Mouse (Mus musculus): ENCODE data around the gene Hmbs. TPM values are rescaled to one million over a fixed set of nuclear protein-coding genes. Genes with fewer than 3 reads are reported as not detected.
"Not testable (repeated sequence)": the region's sequence is repeated elsewhere in the genome, so short reads cannot be mapped to it uniquely, and the experiment has no call there.

Gene Hmbs
- polyA plus RNA-seq, 1 experiment from 2014 or later: 91.6 TPM

DNA sequence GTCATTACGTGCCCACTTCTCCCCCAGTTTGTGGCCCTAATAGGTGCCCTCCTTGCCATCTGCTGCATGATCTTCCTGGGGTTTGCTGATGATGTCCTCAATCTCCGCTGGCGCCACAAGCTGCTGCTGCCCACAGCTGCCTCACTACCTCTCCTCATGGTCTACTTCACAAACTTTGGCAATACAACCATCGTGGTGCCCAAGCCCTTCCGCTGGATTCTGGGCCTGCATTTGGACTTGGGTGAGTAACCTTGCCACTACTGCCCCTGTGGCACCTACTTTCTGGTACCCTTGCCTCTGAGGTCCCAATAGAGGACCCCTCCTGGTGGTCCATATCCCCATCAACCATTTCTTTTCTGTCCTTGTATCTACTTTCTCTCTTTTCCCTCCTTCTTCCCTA is 16.1 kb downstream of the Hmbs start:
- Histone ChIP-seq H3K27ac (no peak overlapping the region), H3K36me3 (ENCODE audit: poor library complexity, severe bottlenecking) (peaks cover 42% of the 10 kb centered on the region), H3K4me1 (peaks cover 20% of the 10 kb centered on the region), H3K27me3 (no peaks in the 10 kb centered on the region), H3K9ac (peak overlapping the region; percentile 86), H3K4me2 (peak overlapping the region; percentile 67), H3K4me3 (peak overlapping the region; percentile 83), H3K9me3 (replicated peaks) (no peaks in the 10 kb centered on the region)
- WGBS: 87% methylated on average over 5 of the region's 5 CpGs
- no peak for ATAC-seq

DNA sequence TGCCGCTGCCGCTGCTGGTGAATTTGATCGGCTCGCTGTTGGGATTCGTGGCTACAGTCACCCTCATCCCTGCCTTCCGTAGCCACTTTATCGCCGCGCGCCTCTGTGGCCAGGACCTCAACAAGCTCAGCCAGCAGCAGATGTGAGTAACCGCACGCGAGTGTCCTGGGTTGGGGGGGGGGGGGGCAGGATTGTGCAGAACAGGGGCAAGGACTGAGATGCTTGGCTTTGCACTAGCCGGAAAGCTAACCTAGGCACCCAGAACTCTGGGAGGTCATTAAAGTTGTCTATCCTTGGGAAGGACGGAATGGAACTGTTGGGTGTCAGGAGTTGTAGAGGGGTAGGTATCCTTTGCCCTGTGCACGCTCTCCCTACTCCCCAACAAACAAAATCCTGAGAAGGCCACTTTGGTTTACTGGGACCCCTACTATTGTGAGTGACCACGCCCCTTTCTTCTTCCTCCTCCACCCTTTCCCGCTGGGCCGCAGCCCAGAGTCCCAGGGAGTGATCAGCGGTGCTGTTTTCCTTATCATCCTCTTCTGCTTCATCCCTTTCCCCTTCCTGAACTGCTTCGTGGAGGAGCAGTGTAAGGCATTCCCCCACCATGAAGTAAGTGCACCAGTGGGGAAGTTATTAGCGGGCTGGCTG is 16.8 kb downstream of the Hmbs start:
- H3K9me3 ChIP-seq (replicated peaks): no peaks in the 10 kb centered on the region
- 2% methylated on average over 22 of the region's 22 CpGs for WGBS
- H3K4me1 ChIP-seq: peaks cover 20% of the 10 kb centered on the region
- ATAC-seq: peak; percentile 43; the same call in 1 of the 2 replicates
- H3K4me3 ChIP-seq: peak overlapping the region; percentile 83
- peak overlapping the region; percentile 86 for H3K9ac ChIP-seq
- peaks cover 35% of the 10 kb centered on the region for H3K36me3 ChIP-seq (ENCODE audit: poor library complexity, severe bottlenecking)
- H3K27me3 ChIP-seq: no peaks in the 10 kb centered on the region
- H3K4me2 ChIP-seq: peak overlapping the region; percentile 67
- H3K27ac ChIP-seq: peak overlapping the region; percentile 83

DNA sequence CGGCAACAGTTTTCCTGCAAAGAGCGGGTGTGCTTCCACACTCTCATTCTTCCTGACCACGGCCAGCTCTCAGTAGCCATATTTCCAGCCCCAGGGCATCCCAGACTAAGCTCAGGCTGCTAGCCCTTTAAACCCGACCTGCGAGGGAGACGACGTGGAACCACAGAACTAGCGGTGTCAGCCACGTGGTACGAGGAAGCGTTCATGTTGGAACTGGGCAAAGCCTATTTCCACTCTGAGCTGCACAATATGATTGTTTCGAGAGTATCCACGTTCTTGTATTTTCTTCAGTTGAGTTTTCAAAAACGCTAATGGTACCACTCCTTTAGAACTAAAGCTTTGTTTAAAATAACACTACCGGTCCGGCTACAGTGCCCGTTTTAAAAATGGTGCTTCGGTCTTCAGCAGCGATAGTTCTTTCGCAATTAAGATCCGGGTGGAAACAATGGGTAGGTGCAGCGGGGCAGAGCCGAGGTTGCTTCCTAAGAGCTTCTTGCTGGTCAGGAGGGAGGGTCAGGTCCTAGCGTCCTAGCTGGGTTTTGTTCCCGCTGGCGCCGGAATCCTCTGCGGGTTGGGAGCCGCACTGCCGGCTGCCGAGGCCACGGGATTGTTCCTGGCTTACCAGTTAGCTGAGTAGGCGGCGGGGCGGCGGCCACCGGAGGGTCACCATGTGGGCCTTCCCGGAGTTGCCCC is 17.5 kb downstream of the Hmbs start:
- Histone ChIP-seq H3K9ac (peak overlapping the region; percentile 86), H3K36me3 (ENCODE audit: poor library complexity, severe bottlenecking) (peaks cover 29% of the 10 kb centered on the region), H3K4me3 (peak overlapping the region; percentile 83), H3K4me1 (peaks cover 20% of the 10 kb centered on the region), H3K9me3 (replicated peaks) (no peaks in the 10 kb centered on the region), H3K27ac (peak overlapping the region; percentile 83), H3K27me3 (no peaks in the 10 kb centered on the region), H3K4me2 (peak overlapping the region; percentile 67)
- peak; percentile 97 for ATAC-seq
- under 1% methylated on average over 38 of the region's 38 CpGs for WGBS

DNA sequence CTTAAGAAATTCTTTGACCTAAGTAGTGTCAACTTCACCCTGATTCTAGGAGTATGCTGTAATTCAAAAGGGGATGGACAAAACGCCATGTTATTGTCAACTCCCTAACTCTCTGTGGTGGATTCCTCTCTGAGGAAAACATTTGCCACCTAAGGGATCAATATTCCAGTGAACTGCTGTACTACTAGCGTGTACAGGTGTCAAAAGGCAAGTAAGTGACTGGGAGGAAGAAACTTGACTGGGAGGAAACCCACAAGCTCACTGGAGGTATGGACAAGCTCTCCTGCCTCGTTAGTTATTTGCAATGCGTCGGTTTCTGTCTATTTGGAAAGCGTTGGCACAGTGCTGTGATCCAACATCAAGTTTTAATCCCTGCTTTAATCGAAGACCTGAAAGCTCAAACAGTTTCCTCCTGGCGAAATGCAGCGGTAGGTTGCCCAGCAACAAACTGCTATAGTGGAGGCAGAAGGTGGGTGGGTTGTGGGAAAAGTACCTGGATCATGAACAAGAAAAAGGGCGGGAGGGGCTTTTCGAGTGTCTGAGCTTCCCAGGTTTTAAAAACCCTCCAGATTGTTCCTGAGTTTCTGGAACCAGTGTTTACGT is 18.2 kb downstream of the Hmbs start, which contains the start of gene Dpagt1:
TSS of gene Dpagt1 (plus strand) at position 252 of the 603 bp plus-strand sequence.
- peak within 1 kb of the TSS; percentile 86 for H3K9ac ChIP-seq
- H3K27ac ChIP-seq: peak within 1 kb of the TSS; percentile 83
- peak within 1 kb of the TSS; percentile 67 for H3K4me2 ChIP-seq
- H3K4me1 ChIP-seq: peaks cover 22% of the 10 kb centered on the region
- H3K27me3 ChIP-seq: no peaks in the 10 kb centered on the region
- WGBS: 4% methylated on average over 12 of the region's 12 CpGs
- peak; percentile 28 for ATAC-seq
- peak within 1 kb of the TSS; percentile 83 for H3K4me3 ChIP-seq
- H3K9me3 ChIP-seq (replicated peaks): no peaks in the 10 kb centered on the region
- H3K36me3 ChIP-seq (ENCODE audit: poor library complexity, severe bottlenecking): peaks cover 23% of the 10 kb centered on the region

DNA sequence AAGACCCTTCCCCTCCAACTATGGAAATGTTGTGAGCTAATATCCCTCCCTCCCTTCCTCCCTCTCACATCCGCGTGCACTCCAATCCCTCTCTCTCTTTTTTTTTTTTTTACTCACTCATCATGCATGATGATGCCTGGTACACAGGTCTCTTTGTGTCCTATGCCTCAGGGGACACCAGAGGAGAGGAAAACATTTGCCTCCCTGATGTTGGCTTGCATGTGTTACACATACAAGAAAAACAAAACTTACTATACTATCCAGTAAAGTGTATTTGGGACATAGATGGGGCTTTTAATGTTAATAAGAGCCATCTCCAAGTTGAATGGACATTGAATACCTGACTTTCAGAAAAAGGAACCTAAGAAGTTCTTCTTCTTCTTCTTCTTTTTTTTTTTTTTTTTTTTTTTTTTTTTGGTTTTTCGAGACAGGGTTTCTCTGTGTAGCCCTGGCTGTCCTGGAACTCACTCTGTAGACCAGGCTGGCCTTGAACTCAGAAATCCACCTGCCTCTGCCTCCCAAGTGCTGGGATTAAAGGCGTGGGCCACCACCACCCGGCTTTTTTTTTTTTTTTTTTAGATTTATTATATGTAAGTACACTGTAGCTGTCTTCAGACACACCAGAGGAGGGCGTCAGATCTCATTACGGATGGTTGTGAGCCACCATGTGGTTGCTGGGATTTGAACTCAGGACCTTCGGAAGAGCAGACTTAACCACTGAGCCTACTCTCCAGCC is 18.8 kb downstream of the Hmbs start:
- peak overlapping the region; percentile 83; the same call in 1 of the 2 replicates for H3K4me3 ChIP-seq
- H3K4me2 ChIP-seq: peak overlapping the region; percentile 67

DNA sequence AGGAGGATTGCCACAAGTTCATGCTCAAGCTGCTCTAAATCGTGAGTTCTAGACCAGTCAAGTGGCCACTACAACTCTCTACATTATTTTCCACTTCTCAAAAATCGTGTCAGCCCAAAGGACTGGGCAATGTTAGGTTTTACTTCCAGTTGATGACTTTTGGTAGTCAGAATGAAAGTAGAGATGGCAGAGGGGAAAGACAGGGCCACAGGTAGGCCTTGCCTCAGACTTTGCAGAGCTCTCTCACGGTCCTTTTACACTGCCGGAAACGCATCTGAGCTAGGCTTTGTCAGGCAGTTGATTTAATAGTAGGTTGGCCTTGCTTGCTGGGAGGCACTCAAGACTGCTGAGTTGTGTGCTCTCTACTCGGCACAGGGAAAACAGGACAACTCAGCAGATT is 19.9 kb downstream of the Hmbs start:
- no peak for ATAC-seq
- H3K27me3 ChIP-seq: no peaks in the 10 kb centered on the region
- H3K9me3 ChIP-seq (replicated peaks): no peaks in the 10 kb centered on the region
- H3K27ac ChIP-seq: no peak overlapping the region
- H3K4me3 ChIP-seq: no peak overlapping the region
- H3K36me3 ChIP-seq (ENCODE audit: poor library complexity, severe bottlenecking): peaks cover 6% of the 10 kb centered on the region; the same call in 1 of the 2 replicates
- peaks cover 32% of the 10 kb centered on the region for H3K4me1 ChIP-seq
- WGBS: 86% methylated on average over 6 of the region's 6 CpGs
- no peak overlapping the region for H3K9ac ChIP-seq
- no peak overlapping the region for H3K4me2 ChIP-seq

More for the DNA sequence above, 18.8 kb downstream of the Hmbs start:
- H3K27ac ChIP-seq: peak overlapping the region; percentile 83; the same call in 1 of the 2 replicates
- not testable (repeated sequence) for ATAC-seq; H3K9me3 ChIP-seq (replicated peaks); H3K9ac ChIP-seq; H3K27me3 ChIP-seq
- 65% methylated on average over 7 of the region's 8 CpGs for WGBS
- peaks cover 16% of the 10 kb centered on the region for H3K36me3 ChIP-seq (ENCODE audit: poor library complexity, severe bottlenecking)
- peaks cover 27% of the 10 kb centered on the region for H3K4me1 ChIP-seq

DNA sequence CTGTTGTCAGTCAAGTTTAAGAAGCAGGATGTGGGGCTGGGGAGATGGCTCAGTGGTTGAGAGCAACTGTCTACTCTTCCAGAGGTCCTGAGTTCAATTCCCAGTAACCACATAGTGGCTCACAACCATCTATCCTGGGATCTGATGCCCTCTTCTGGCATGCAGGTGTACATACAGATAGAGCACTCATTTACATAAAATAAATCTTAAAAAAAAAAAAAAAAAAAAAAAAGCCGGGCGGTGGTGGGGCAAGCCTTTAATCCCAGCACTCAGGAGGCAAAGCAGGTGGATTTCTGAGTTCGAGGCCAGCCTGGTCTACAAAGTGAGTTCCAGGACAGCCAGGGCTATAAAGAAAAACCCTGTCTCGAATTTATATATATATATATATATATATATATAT is 20.4 kb downstream of the Hmbs start:
- H3K36me3 ChIP-seq (ENCODE audit: poor library complexity, severe bottlenecking); H3K4me2 ChIP-seq; H3K9ac ChIP-seq; H3K9me3 ChIP-seq (replicated peaks); H3K27ac ChIP-seq; H3K27me3 ChIP-seq; H3K4me3 ChIP-seq; ATAC-seq: not testable (repeated sequence)
- H3K4me1 ChIP-seq: peaks cover 37% of the 10 kb centered on the region
- 80% methylated on average over 4 of the region's 4 CpGs for whole genome bisulfite sequencing

DNA sequence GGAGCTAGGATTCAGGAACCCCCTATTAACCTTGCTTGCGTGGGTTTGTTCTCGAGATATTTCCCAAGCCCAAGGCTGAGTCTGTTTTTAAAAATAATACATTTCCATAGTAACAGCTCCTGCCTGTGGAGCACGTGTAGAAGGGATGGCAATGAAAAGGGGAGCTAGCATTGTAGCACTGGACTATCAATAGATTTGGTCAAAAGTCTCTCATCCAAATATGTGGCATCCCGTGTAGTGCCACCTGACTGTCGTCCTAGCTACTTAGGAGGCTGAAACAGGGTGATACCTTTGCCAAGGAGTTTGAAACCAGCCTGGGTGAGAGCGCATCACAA is 23.3 kb downstream of the Hmbs start:
- H3K36me3 ChIP-seq (ENCODE audit: poor library complexity, severe bottlenecking): peaks cover 14% of the 10 kb centered on the region
- ATAC-seq: peak; percentile 17
- peaks cover 32% of the 10 kb centered on the region for H3K4me1 ChIP-seq
- peak overlapping the region; percentile 59 for H3K27ac ChIP-seq
- peak overlapping the region; percentile 97 for H3K4me3 ChIP-seq
- H3K4me2 ChIP-seq: peak overlapping the region; percentile 97
- peak overlapping the region; percentile 93 for H3K9ac ChIP-seq
- H3K27me3 ChIP-seq: no peaks in the 10 kb centered on the region
- H3K9me3 ChIP-seq (replicated peaks): no peaks in the 10 kb centered on the region
- WGBS: 19% methylated on average over 6 of the region's 6 CpGs

DNA sequence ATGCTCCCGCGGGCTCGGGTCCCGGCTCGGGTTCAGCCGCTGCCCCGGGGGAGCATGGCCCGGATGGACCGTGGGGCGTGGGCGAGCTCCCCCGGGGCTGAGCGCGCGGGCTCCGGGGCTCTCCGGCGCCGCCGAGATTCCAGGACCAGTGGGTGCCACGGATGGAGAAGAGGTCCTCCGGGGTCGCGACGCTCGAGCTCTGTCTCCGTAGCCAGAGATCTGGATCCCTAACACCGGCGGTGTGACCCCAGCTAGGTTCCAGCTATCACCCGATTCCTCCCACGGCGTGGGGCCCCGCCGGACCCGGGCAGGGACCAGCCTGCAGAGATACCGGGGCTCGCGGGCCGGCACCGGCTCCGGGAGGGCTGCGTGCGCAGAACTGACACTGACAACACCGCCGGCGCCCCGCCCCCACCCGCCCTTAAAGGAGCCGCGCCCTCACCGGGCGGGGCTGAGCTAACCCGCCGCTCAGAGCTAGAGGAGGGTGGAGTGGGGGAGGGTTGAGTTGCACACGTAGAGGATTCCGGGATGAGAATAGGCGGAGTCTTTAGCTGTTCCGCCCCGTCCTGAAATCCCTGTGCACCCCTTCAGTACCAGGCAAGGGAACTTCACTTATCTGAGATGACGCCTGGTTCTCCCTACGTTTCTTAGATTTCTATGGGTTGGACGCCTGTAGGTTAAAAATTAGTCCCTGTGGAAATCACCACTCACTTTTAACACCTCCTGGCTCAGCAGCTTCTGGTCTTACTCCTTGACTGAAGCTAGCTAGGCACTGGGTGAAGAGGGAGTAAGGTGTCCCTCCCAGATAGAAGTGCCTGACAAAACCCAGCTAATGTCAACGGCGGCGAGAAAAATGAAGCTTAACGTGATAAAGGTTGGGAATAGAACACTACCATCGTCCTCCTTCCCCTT is 23.9 kb downstream of the Hmbs start, which contains the start of gene C2cd2l:
TSS of gene C2cd2l (minus strand) at position 399 of the 912 bp plus-strand sequence.
- H3K4me3 ChIP-seq: peak within 1 kb of the TSS; percentile 97
- H3K4me2 ChIP-seq: peak within 1 kb of the TSS; percentile 97
- H3K9ac ChIP-seq: peak within 1 kb of the TSS; percentile 93
- no peaks in the 10 kb centered on the region for H3K27me3 ChIP-seq
- peak within 1 kb of the TSS; percentile 68 for H3K27ac ChIP-seq
- H3K9me3 ChIP-seq (replicated peaks): no peaks in the 10 kb centered on the region
- 0% methylated on average over 59 of the region's 67 CpGs for WGBS
- ATAC-seq: peak; percentile 100
- peaks cover 29% of the 10 kb centered on the region for H3K4me1 ChIP-seq
- peaks cover 20% of the 10 kb centered on the region for H3K36me3 ChIP-seq (ENCODE audit: poor library complexity, severe bottlenecking)

DNA sequence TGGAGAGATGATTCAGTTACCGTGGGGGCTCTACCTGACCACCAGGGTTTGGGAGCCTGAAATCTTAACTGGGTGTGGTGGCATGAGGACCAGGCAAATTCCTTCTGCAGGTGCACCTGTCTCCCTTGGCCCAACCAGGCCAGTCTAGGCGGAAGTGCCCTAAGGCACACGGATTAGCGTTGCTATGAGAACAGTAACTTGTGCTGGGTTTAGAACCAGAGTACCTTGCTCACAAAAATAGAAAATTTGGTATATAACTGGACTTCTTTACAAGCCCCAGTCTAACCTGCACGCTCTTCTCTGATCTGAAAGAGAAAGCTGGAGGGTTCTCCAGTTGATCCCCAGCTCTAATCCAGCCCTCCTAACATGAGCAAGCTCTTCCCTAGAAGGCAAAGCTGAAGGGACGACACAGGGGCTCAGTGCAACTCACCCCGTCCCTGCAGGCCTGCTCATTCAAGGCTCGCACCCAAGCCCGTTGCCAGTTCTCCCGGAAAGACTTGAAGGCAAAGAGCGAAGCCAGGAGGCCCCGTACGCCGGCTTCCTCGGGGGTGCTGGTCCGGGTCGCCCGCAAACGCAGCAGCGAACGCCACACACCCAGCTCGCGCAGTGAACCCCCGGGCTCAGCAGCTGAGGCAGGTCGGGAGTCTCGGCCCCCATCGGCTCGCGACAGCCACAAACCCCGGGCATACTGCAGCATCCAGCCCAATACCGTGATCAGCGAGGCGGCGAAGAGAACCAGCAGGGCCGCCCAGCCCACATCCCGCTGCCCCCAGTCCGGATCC is 24.7 kb downstream of the Hmbs start:
- peaks cover 29% of the 10 kb centered on the region for H3K36me3 ChIP-seq (ENCODE audit: poor library complexity, severe bottlenecking)
- peak overlapping the region; percentile 97 for H3K4me2 ChIP-seq
- peak overlapping the region; percentile 97 for H3K4me3 ChIP-seq
- ATAC-seq: peak; percentile 13
- H3K9ac ChIP-seq: peak overlapping the region; percentile 93
- no peaks in the 10 kb centered on the region for H3K9me3 ChIP-seq (replicated peaks)
- WGBS: 3% methylated on average over 37 of the region's 37 CpGs
- H3K4me1 ChIP-seq: peaks cover 29% of the 10 kb centered on the region
- no peaks in the 10 kb centered on the region for H3K27me3 ChIP-seq
- peak overlapping the region; percentile 68 for H3K27ac ChIP-seq
